Mouse (Mus musculus): ENCODE results near the gene Zbtb3.

- TF ChIP-seq CTCF (IDR thresholded peaks at IDR 0.05; ENCODE audit: low read depth) (no peak), EP300 (IDR thresholded peaks at IDR 0.05; ENCODE audit: low read depth) (no peak)
Observed at GRCm38 (mm10) chr19:8850402-8850901, 48.1 kb downstream of the Zbtb3 start, which contains the start of gene Lrrn4cl.

All from heart, postnatal 0 days (tissue).